Mouse (Mus musculus) liver, embryonic 12.5 days (tissue): ENCODE data around the gene F2. TPM values are rescaled to one million over a fixed set of nuclear protein-coding genes. Genes with fewer than 3 reads are reported as not detected.

ENCODE experiments used
- ATAC-seq: fragments of 200-750 bp; cut with Nextera tagmentation; 2 replicates; pipeline ENCODE4 v1.8.0; 2017; ENCODE audit warnings: moderate number of reproducible peaks, mild to moderate bottlenecking, moderate library complexity
- H3K27ac ChIP-seq: fragments of 300-500 bp; sonication (generic); 2 replicates; pipeline ENCODE4 v1.5.1; 2016; ENCODE audit warnings: mild to moderate bottlenecking
- H3K27me3 ChIP-seq: fragments of 300-500 bp; sonication (generic); replicated peaks from 2 replicates; pipeline ENCODE4 v1.6.1; 2016; ENCODE audit warnings: mild to moderate bottlenecking, moderate library complexity
- H3K36me3 ChIP-seq: fragments of 300-500 bp; sonication (generic); 2 replicates; pipeline ENCODE4 v1.6.1; 2016; ENCODE audit warnings: mild to moderate bottlenecking, moderate library complexity
- H3K4me1 ChIP-seq: fragments of 300-500 bp; sonication (generic); 2 replicates; pipeline ENCODE4 v1.6.1; 2016
- H3K4me2 ChIP-seq: fragments of 300-500 bp; sonication (generic); 2 replicates; pipeline ENCODE4 v1.6.1; 2016; ENCODE audit warnings: mild to moderate bottlenecking, moderate library complexity
- H3K4me3 ChIP-seq: fragments of 300-500 bp; sonication (generic); 2 replicates; pipeline ENCODE4 v1.5.1; 2016; ENCODE audit warnings: mild to moderate bottlenecking, moderate library complexity
- H3K9ac ChIP-seq: fragments of 300-500 bp; sonication (generic); 2 replicates; pipeline ENCODE4 v1.6.1; 2016; ENCODE audit warnings: mild to moderate bottlenecking, moderate library complexity
- H3K9me3 ChIP-seq: fragments of 300-500 bp; sonication (generic); replicated peaks from 2 replicates; pipeline ENCODE4 v1.6.1; 2016; ENCODE audit warnings: mild to moderate bottlenecking, moderate library complexity
- WGBS: fragments of 180-500 bp; shearing (Covaris S2); methylation state at CpG from one replicate; pipeline ENCODE4 v1.1.7; 2016; ENCODE audit not compliant: insufficient replicate concordance; 5-methylcytosine and 5-hydroxymethylcytosine counted together
- polyA plus RNA-seq: library from polyadenylated mRNA; unstranded; fragments of >200 nt; fragmentation: Nextera tagmentation; extraction: Ambion mirVana; gene quantifications from 2 replicates; pipeline ENCODE4 v1.2.1, GENCODE M21; 2016

Gene F2
- polyA plus RNA-seq, 1 experiment from 2014 or later: 125 TPM

DNA sequence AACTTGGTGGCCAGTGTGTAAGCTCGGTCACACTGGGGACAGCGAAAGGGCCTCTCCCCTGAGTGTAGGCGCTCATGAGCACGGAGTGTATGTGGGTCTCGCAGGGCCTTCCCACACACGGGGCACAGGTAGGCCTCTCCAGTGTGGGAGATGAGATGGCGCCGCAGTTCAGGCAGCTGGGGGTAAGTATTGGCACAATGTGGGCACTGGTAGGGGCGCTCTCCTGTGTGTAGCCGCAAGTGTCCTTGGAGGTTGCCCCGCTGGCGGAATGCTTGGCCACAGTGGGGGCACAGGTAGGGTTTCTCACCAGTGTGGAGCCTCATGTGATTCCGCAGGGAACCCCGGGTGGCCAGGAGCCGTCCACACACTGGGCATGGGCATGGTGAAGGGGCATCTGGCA, 9.1 kb upstream of the F2 start:
- Histone ChIP-seq H3K9ac (no peak overlapping the region), H3K9me3 (no peaks in the 10 kb centered on the region), H3K4me3 (no peak overlapping the region), H3K4me1 (peaks cover 55% of the 10 kb centered on the region), H3K27me3 (no peaks in the 10 kb centered on the region), H3K27ac (peak overlapping the region; percentile 12; the same call in 1 of the 2 replicates), H3K4me2 (no peak overlapping the region), H3K36me3 (peaks cover 57% of the 10 kb centered on the region)
- no peak for ATAC-seq
- 94% methylated on average over 15 of the region's 15 CpGs for WGBS

DNA sequence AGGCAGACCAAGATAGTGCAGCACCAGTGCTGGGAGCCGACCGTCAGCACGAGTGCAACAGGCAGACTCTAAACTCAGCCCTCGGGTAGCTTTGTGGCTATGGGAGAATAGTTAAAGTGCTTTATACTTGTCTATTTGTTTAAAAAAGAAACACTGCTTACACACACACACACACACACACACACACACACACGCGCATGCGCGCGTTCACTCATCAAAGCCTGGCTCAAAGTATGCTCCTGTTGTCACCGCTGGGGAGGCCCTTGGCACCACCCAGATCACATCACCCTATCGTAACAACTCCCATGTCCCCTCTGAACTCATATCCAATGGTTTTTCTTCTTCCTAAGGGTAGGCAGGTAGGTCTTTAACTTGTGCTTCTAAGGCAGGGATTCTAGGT, 7.8 kb upstream of the F2 start:
- H3K4me1 ChIP-seq: peaks cover 57% of the 10 kb centered on the region
- peak overlapping the region; percentile 77 for H3K27ac ChIP-seq
- H3K9ac ChIP-seq: no peak overlapping the region
- no peak overlapping the region for H3K4me3 ChIP-seq
- peaks cover 57% of the 10 kb centered on the region for H3K36me3 ChIP-seq
- no peak overlapping the region for H3K4me2 ChIP-seq
- no peaks in the 10 kb centered on the region for H3K9me3 ChIP-seq
- no peaks in the 10 kb centered on the region for H3K27me3 ChIP-seq
- ATAC-seq: no peak
- whole genome bisulfite sequencing: 88% methylated on average over 11 of the region's 11 CpGs

DNA sequence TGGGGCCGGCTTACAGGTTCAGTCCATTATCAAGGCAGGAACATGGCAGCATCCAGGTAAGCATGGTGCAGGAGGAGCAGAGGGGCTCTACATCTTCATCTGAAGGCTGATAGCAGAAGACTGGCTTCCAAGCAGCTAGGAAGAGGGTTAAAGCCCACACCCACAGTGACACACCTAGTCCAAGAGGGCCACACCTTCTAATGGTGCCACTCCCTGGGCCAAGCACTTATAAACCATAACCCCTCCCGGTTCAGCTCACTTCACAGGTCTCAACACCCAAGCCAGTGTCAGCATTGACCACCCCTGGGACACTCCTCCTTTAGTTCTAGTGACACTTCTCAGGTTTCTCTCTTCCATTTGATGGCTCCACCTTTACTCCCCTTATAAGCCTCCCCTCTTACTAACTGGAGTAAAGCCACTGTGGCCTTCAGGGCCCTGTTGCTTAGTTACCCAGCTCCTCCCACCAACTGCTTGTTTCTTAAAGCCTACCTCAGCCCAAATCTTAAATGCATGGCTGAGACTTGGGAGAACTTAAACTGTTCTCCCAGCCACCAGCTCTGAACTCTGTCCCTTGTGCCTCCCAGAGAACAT, 6.7 kb upstream of the F2 start:
- H3K27ac ChIP-seq: peak overlapping the region; percentile 77
- H3K9ac ChIP-seq: peak overlapping the region; percentile 41; the same call in 1 of the 2 replicates
- no peak overlapping the region for H3K4me3 ChIP-seq
- peaks cover 46% of the 10 kb centered on the region for H3K4me1 ChIP-seq
- ATAC-seq: peak; percentile 84
- WGBS: 68% methylated on average over 2 of the region's 2 CpGs
- no peaks in the 10 kb centered on the region for H3K27me3 ChIP-seq
- peak overlapping the region; percentile 48 for H3K4me2 ChIP-seq
- no peaks in the 10 kb centered on the region for H3K9me3 ChIP-seq
- peaks cover 54% of the 10 kb centered on the region for H3K36me3 ChIP-seq

DNA sequence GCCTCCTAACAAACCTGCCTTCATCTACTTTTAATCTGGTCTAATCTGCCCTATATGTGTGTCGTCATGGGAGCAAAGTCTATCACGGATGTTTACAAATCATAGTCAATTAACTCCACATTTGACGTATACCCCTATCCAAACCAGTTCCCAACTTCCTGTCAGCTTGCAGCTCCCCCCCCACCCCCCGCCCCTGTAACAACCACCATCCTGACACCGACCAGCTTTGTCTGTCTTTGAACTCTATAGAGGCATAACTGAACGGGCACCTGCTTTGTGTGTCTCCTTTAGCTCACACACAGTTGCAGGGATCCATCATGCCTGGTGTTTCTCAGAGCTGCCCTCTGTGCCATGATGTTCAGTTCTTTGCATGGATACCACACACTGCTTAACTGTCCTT, 2.7 kb upstream of the F2 start:
- Histone ChIP-seq H3K4me2 (no peak overlapping the region), H3K9me3 (no peaks in the 10 kb centered on the region), H3K9ac (no peak overlapping the region), H3K4me3 (no peak overlapping the region), H3K36me3 (peaks cover 14% of the 10 kb centered on the region), H3K4me1 (peaks cover 69% of the 10 kb centered on the region), H3K27ac (no peak overlapping the region), H3K27me3 (no peaks in the 10 kb centered on the region)
- ATAC-seq: no peak
- WGBS: 67% methylated on average over 6 of the region's 6 CpGs

DNA sequence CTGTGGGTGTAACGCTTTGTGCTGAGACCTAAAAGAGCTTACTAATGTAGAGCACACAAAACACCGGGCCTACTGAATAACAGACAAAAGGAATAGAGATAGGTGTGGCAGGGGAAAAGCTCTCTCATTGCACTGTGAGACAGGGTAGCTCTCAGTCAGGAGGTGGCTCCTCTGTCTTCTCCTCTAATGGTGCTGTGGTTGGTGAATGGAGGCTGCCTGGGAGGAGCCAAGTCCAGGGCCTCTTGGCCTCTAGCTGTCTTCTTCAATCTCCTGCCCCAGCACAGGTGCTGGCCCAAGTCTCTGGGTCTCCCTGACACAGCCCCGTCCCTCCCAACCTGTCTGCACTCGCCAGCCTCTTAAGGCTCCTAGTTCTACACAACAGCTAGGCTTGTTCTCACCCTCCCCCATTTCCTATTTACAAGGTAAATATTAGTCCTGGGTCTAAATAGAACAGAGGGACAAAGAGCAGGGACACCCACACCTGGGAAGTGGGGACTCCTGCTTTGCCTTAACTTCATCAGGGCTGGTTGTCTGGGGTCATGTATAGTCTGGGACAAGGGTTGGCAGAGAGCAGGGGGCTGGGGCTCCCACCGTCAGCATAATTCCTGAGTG, 619 bp upstream of the F2 start:
- no peaks in the 10 kb centered on the region for H3K27me3 ChIP-seq
- no peaks in the 10 kb centered on the region for H3K36me3 ChIP-seq
- peak overlapping the region; percentile 59 for H3K27ac ChIP-seq
- no peak overlapping the region for H3K9ac ChIP-seq
- no peak overlapping the region for H3K4me3 ChIP-seq
- ATAC-seq: peak; percentile 53
- H3K4me2 ChIP-seq: peak overlapping the region; percentile 57
- H3K4me1 ChIP-seq: peaks cover 53% of the 10 kb centered on the region
- H3K9me3 ChIP-seq: no peaks in the 10 kb centered on the region
- WGBS: 66% methylated on average over 5 of the region's 5 CpGs

DNA sequence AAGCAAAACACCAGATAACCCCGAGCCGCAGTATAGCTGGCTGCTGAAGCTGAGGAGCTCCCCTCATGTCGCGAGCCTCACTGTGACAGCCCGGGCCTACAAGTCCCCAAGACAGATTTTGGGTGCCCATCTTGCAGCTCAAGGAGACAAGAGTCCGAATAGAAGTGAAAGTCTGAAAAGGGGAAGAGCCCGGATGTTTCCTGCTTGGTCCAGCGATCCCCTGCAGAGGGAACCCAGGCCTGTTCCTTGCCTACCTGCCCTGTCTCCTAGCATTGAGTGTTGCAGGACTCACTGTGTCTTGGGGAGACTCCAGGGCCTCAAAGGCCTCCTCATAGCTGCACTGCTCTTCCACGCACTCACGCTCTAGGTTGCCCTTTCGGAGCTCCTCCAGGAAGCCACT, 728 bp downstream of the F2 start:
- ATAC-seq: no peak
- H3K4me3 ChIP-seq: peak overlapping the region; percentile 42
- H3K9me3 ChIP-seq: no peaks in the 10 kb centered on the region
- peak overlapping the region; percentile 57 for H3K4me2 ChIP-seq
- H3K27ac ChIP-seq: peak overlapping the region; percentile 59
- H3K9ac ChIP-seq: peak overlapping the region; percentile 54
- no peaks in the 10 kb centered on the region for H3K36me3 ChIP-seq
- peaks cover 2% of the 10 kb centered on the region; the same call in 1 of the 2 replicates for H3K27me3 ChIP-seq
- H3K4me1 ChIP-seq: peaks cover 43% of the 10 kb centered on the region
- 61% methylated on average over 11 of the region's 11 CpGs for WGBS

DNA sequence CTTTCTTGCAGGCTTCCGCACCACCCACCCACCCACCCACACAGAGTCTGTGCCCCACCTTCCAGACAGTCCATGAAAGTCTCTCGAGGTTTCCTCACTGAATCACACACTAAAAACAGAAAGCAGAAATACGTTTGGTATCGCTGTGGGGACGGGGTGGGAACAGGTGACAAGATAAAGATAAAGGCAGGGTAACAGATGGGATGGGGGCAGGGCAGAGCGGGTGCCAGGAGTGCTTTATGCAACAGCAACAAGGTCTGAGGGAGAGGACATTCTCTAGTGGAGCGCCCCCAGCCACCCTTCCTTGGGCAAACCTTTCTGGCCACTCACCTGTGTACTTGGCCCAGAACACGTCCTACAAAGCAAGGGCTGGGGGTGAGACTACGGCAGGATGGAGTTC, 1.4 kb downstream of the F2 start:
- Histone ChIP-seq H3K4me3 (peak overlapping the region; percentile 42), H3K9ac (peak overlapping the region; percentile 54), H3K9me3 (no peaks in the 10 kb centered on the region), H3K27me3 (peaks cover 6% of the 10 kb centered on the region; the same call in 1 of the 2 replicates), H3K4me1 (peaks cover 37% of the 10 kb centered on the region), H3K27ac (peak overlapping the region; percentile 59), H3K4me2 (peak overlapping the region; percentile 57), H3K36me3 (no peaks in the 10 kb centered on the region)
- ATAC-seq: peak; percentile 77
- 34% methylated on average over 9 of the region's 9 CpGs for WGBS

DNA sequence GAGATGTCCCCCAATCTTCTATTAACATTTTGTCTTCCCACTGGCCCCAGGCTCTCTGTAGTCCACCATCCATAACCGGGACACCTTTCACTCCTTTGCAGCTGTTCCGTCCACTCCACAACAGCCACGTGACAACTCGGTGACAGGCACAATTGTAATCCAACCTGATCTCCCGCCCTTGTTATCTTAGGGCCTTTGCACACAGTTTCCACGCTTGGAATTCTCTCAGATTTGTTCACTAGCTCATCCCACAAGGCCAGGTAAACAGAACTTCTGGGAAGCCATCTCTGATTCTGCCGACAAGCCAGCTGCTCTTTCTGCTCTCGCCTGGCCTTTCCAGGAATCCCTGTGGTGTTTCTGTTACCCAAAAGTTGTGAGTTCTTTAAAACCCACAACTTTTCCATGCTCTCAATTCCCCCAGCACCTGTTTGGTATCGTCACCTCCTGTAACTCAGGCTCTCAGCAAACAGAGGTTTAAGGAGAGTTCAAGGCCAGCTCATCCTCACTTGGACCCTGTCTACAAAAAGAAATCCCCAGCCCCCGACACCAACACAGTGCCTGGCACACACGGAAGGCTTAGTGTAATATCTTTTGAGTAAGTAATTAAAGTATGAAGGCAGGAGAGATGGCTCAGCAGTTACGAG, 2.8 kb downstream of the F2 start:
- peak overlapping the region; percentile 63 for H3K27ac ChIP-seq
- 72% methylated on average over 12 of the region's 12 CpGs for WGBS
- H3K4me3 ChIP-seq: 0 out of 2 replicates have a peak overlapping the region, but pooled peaks have one; percentile 6
- H3K9me3 ChIP-seq: no peaks in the 10 kb centered on the region
- peaks cover 37% of the 10 kb centered on the region for H3K4me1 ChIP-seq
- peak overlapping the region; percentile 57 for H3K4me2 ChIP-seq
- ATAC-seq: no peak
- H3K9ac ChIP-seq: no peak overlapping the region
- H3K36me3 ChIP-seq: no peaks in the 10 kb centered on the region
- H3K27me3 ChIP-seq: peaks cover 6% of the 10 kb centered on the region; the same call in 1 of the 2 replicates

DNA sequence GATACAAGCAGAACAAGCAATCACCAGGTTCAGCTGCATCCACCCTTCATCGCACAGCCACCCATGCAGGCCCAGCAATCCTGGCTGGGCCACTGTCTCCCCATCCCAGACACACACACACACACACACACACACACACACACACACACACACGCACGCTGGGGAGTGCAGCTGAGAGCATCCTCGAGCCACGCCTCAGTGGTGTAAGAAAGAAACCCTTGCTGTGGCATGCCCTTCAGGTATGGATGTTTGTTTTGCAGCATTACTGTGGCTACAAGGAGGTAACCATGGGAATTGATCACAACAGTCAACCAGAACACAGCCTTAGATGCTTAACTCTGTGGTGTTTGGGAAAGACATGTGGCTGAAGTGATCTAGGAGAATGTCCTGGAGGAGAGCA, 3.9 kb downstream of the F2 start:
- 73% methylated on average over 5 of the region's 5 CpGs for WGBS
- no peak overlapping the region for H3K9ac ChIP-seq
- H3K4me3 ChIP-seq: no peak overlapping the region

DNA sequence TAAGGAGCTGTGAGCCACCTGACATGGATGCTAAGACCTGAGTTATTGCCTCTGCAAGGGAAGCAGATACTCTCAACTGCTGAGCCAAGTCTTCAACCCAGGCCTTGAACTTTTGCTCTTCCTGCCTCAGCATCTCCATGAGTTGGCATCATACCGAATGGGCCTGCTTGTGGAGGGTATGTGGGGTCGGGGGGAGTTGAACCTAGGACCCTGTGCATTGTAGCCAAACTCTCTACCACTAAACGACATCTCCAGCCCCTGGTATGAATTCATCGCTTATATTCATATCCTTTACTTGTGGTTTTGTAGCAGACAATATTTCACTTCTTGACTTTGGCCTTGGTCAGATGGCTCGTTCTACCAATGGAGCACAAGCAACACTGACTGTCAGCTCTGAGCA, 4.4 kb downstream of the F2 start:
- ATAC-seq: no peak
- no peaks in the 10 kb centered on the region for H3K36me3 ChIP-seq
- H3K27me3 ChIP-seq: peaks cover 9% of the 10 kb centered on the region; the same call in 1 of the 2 replicates
- H3K4me1 ChIP-seq: peaks cover 33% of the 10 kb centered on the region
- H3K4me3 ChIP-seq: no peak overlapping the region
- 74% methylated on average over 5 of the region's 5 CpGs for WGBS
- H3K9me3 ChIP-seq: no peaks in the 10 kb centered on the region
- no peak overlapping the region for H3K9ac ChIP-seq
- H3K27ac ChIP-seq: no peak overlapping the region
- no peak overlapping the region for H3K4me2 ChIP-seq

More for the DNA sequence above, 3.9 kb downstream of the F2 start:
- no peaks in the 10 kb centered on the region for H3K9me3 ChIP-seq
- no peaks in the 10 kb centered on the region for H3K36me3 ChIP-seq
- no peak overlapping the region for H3K4me2 ChIP-seq
- no peak overlapping the region for H3K27ac ChIP-seq
- no peak for ATAC-seq
- H3K27me3 ChIP-seq: peaks cover 9% of the 10 kb centered on the region; the same call in 1 of the 2 replicates
- H3K4me1 ChIP-seq: peaks cover 37% of the 10 kb centered on the region

DNA sequence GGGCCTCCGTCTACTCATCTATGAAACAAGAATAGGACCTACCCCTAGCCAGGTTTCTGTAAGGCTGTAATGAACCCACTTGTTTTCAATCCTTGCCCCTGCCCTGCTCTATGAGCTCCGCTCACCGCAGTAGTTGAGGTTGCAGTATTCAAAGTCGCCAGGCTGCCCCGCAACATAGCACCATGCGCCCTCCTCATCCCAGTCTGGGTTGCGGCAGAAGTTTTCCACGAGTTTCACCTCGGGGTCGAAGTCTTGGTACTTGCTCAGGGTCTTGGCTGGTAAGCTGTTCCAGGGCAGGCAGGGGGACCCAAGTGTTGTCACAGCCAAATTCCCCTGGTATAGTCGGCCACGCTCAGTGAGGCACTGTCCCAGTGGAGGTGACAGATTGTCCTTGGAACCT, 5.8 kb downstream of the F2 start:
- Histone ChIP-seq H3K4me2 (no peak overlapping the region), H3K27me3 (peaks cover 9% of the 10 kb centered on the region; the same call in 1 of the 2 replicates), H3K4me1 (peaks cover 19% of the 10 kb centered on the region), H3K9ac (no peak overlapping the region), H3K27ac (no peak overlapping the region), H3K4me3 (no peak overlapping the region), H3K9me3 (no peaks in the 10 kb centered on the region), H3K36me3 (0 out of 2 replicates have a peak, but pooled peaks cover under 1% of the 10 kb centered on the region)
- no peak for ATAC-seq
- 79% methylated on average over 12 of the region's 12 CpGs for WGBS

DNA sequence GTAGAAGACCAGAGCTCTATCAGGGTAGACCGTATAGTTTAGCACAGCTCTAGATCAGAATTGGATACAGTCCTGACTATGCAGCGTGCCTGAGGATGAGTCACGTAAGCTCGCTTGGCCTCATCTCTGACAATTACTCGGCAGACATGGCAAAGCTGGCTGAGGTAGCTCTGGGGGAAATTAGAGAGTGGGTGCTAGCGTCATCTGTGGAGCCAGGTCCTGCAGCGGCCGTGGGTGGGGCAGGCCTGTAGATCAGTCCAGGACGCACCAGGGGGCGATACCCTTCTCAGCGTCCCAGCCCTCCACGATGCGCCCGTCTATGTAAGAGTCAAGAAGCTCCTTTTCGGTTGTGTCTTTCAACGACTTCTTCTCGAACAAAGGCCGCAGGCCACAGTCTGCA, 6.5 kb downstream of the F2 start:
- peaks cover 9% of the 10 kb centered on the region; the same call in 1 of the 2 replicates for H3K27me3 ChIP-seq
- no peaks in the 10 kb centered on the region for H3K9me3 ChIP-seq
- peaks cover 4% of the 10 kb centered on the region; the same call in 1 of the 2 replicates for H3K36me3 ChIP-seq
- WGBS: 72% methylated on average over 18 of the region's 18 CpGs
- ATAC-seq: no peak
- peaks cover 12% of the 10 kb centered on the region for H3K4me1 ChIP-seq
- H3K4me2 ChIP-seq: no peak overlapping the region
- H3K9ac ChIP-seq: no peak overlapping the region
- no peak overlapping the region for H3K27ac ChIP-seq
- H3K4me3 ChIP-seq: no peak overlapping the region
